Mouse (Mus musculus): ENCODE measurements around the gene Ddx54. TPM values are rescaled to one million over a fixed set of nuclear protein-coding genes. Genes with fewer than 3 reads are reported as not detected.

The Ddx54 gene
- polyA plus RNA-seq, 1 experiment = 49.9 TPM

GRCm38 (mm10) chr5:120627515-120628300 is 15.2 kb downstream of the Ddx54 start:
- no peak for TF ChIP-seq CTCF (IDR thresholded peaks at IDR 0.05; ENCODE audit: low read depth, low read length)
- no peak for TF ChIP-seq POLR2A (IDR thresholded peaks at IDR 0.05; ENCODE audit: insufficient read depth, low read length)
- TF ChIP-seq EP300 (IDR thresholded peaks at IDR 0.05; ENCODE audit: insufficient read depth, low read depth, low read length) = no peak
- Histone ChIP-seq H3K36me3 (ENCODE audit: control insufficient read depth, insufficient read depth, low read length, poor library complexity, severe bottlenecking) (peaks cover 16% of the 10 kb centered on the region), H3K27me3 (ENCODE audit: control insufficient read depth, insufficient read depth, low read length, poor library complexity, severe bottlenecking) (no peaks in the 10 kb centered on the region), H3K27ac (ENCODE audit: insufficient read depth, low read length) (no peak overlapping the region), H3K9me3 (replicated peaks; ENCODE audit: control insufficient read depth, insufficient read depth, low read length, poor library complexity, severe bottlenecking) (no peaks in the 10 kb centered on the region), H3K9ac (ENCODE audit: low read depth, poor library complexity, severe bottlenecking) (no peak overlapping the region), H3K4me1 (ENCODE audit: control insufficient read depth, insufficient read depth, low read length) (no peaks in the 10 kb centered on the region), H3K4me3 (ENCODE audit: low read depth, low read length) (no peak overlapping the region)

- TF ChIP-seq POLR2A (IDR thresholded peaks at IDR 0.05; ENCODE audit: insufficient read depth, low read length) (no peak), CTCF (IDR thresholded peaks at IDR 0.05; ENCODE audit: low read depth, low read length) (no peak), EP300 (IDR thresholded peaks at IDR 0.05; ENCODE audit: insufficient read depth, low read depth, low read length) (no peak)
- Histone ChIP-seq H3K27me3 (ENCODE audit: control insufficient read depth, insufficient read depth, low read length, poor library complexity, severe bottlenecking) (no peaks in the 10 kb centered on the region), H3K36me3 (ENCODE audit: control insufficient read depth, insufficient read depth, low read length, poor library complexity, severe bottlenecking) (peaks cover 14% of the 10 kb centered on the region), H3K27ac (ENCODE audit: insufficient read depth, low read length) (no peak overlapping the region), H3K4me1 (ENCODE audit: control insufficient read depth, insufficient read depth, low read length) (no peaks in the 10 kb centered on the region), H3K9me3 (replicated peaks; ENCODE audit: control insufficient read depth, insufficient read depth, low read length, poor library complexity, severe bottlenecking) (no peaks in the 10 kb centered on the region), H3K4me3 (ENCODE audit: low read depth, low read length) (no peak overlapping the region), H3K9ac (ENCODE audit: low read depth, poor library complexity, severe bottlenecking) (no peak overlapping the region)
Measured at GRCm38 (mm10) chr5:120628624-120629023, 16.1 kb downstream of the Ddx54 start.

DNA sequence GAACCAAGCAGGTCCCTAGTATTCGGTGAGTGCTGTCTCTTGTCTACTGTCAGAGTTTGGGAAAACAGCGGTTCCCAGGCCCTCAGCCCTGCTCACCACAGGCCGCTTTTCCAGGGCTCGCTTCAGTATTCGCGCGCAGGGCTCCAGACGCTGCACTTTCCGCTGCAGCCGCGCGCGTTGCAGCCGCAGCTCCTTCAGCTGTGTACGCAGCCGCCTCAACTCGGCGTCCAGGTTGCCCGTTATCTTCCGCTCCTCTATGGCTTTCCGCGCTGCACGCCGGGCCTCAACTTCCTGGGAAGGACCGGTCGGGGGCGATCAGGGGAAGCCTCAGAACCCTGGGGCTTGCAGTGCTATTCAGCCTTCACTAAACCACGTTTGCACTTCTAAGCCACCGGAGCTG is 18.6 kb downstream of the Ddx54 start:
- Histone ChIP-seq H3K4me1 (ENCODE audit: control insufficient read depth, insufficient read depth, low read length) (no peaks in the 10 kb centered on the region), H3K9me3 (replicated peaks; ENCODE audit: control insufficient read depth, insufficient read depth, low read length, poor library complexity, severe bottlenecking) (no peaks in the 10 kb centered on the region), H3K27ac (ENCODE audit: insufficient read depth, low read length) (no peak overlapping the region), H3K27me3 (ENCODE audit: control insufficient read depth, insufficient read depth, low read length, poor library complexity, severe bottlenecking) (no peaks in the 10 kb centered on the region), H3K9ac (ENCODE audit: low read depth, poor library complexity, severe bottlenecking) (no peak overlapping the region), H3K4me3 (ENCODE audit: low read depth, low read length) (peak overlapping the region; percentile 3; the same call in 1 of the 2 replicates), H3K36me3 (ENCODE audit: control insufficient read depth, insufficient read depth, low read length, poor library complexity, severe bottlenecking) (peaks cover 2% of the 10 kb centered on the region; the same call in 1 of the 2 replicates)
- TF ChIP-seq CTCF (IDR thresholded peaks at IDR 0.05; ENCODE audit: low read depth, low read length) = no peak
- no peak for TF ChIP-seq POLR2A (IDR thresholded peaks at IDR 0.05; ENCODE audit: insufficient read depth, low read length)
- no peak for TF ChIP-seq EP300 (IDR thresholded peaks at IDR 0.05; ENCODE audit: insufficient read depth, low read depth, low read length)

- peak; percentile 37 for TF ChIP-seq CTCF (IDR thresholded peaks at IDR 0.05; ENCODE audit: low read depth, low read length)
- no peak for TF ChIP-seq EP300 (IDR thresholded peaks at IDR 0.05; ENCODE audit: insufficient read depth, low read depth, low read length)
- no peaks in the 10 kb centered on the region for H3K4me1 ChIP-seq (ENCODE audit: control insufficient read depth, insufficient read depth, low read length)
- H3K36me3 ChIP-seq (ENCODE audit: control insufficient read depth, insufficient read depth, low read length, poor library complexity, severe bottlenecking) = peaks cover 2% of the 10 kb centered on the region; the same call in 1 of the 2 replicates
- H3K4me3 ChIP-seq (ENCODE audit: low read depth, low read length) = no peak overlapping the region
- H3K27me3 ChIP-seq (ENCODE audit: control insufficient read depth, insufficient read depth, low read length, poor library complexity, severe bottlenecking) = no peaks in the 10 kb centered on the region
- H3K9me3 ChIP-seq (replicated peaks; ENCODE audit: control insufficient read depth, insufficient read depth, low read length, poor library complexity, severe bottlenecking) = no peaks in the 10 kb centered on the region
- H3K27ac ChIP-seq (ENCODE audit: insufficient read depth, low read length) = no peak overlapping the region
- no peak overlapping the region for H3K9ac ChIP-seq (ENCODE audit: low read depth, poor library complexity, severe bottlenecking)
Measured at GRCm38 (mm10) chr5:120631892-120632291, 19.4 kb downstream of the Ddx54 start.

DNA sequence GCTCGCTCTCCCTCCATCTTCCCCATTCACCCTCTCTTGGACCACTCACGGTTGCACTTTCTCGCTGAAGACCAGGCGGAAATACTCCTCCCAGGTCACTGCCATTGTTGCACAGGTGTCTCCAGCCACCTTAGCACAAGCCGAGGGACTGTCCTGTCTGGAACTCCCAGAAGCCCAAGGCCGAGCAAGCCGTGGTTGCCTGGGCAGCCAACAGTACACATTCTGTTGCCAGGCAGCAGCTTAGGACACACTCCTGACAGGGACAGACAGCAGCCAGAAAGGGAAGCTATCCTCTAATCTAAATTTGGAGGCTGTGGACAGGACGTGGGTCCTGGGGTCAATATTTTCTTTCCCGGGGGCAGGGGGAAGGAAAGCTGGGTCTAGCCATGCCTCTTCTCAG is 21.6 kb downstream of the Ddx54 start, which contains the start of gene Cfap73:
Cfap73 (minus strand) TSS at position 105 of the 400 bp plus-strand sequence.
- TF ChIP-seq EP300 (IDR thresholded peaks at IDR 0.05; ENCODE audit: insufficient read depth, low read depth, low read length) (no peak), CTCF (IDR thresholded peaks at IDR 0.05; ENCODE audit: low read depth, low read length) (no peak), POLR2A (IDR thresholded peaks at IDR 0.05; ENCODE audit: insufficient read depth, low read length) (no peak)
- H3K27me3 ChIP-seq (ENCODE audit: control insufficient read depth, insufficient read depth, low read length, poor library complexity, severe bottlenecking) = no peaks in the 10 kb centered on the region
- H3K9ac ChIP-seq (ENCODE audit: low read depth, poor library complexity, severe bottlenecking) = no peak within 1 kb of the TSS
- no peaks in the 10 kb centered on the region for H3K9me3 ChIP-seq (replicated peaks; ENCODE audit: control insufficient read depth, insufficient read depth, low read length, poor library complexity, severe bottlenecking)
- no peak within 1 kb of the TSS for H3K27ac ChIP-seq (ENCODE audit: insufficient read depth, low read length)
- H3K36me3 ChIP-seq (ENCODE audit: control insufficient read depth, insufficient read depth, low read length, poor library complexity, severe bottlenecking) = no peaks in the 10 kb centered on the region
- H3K4me3 ChIP-seq (ENCODE audit: low read depth, low read length) = no peak within 1 kb of the TSS
- H3K4me1 ChIP-seq (ENCODE audit: control insufficient read depth, insufficient read depth, low read length) = no peaks in the 10 kb centered on the region

GRCm38 (mm10) chr5:120634860-120635259 is 22.3 kb downstream of the Ddx54 start:
- Histone ChIP-seq H3K27ac (ENCODE audit: insufficient read depth, low read length) (no peak overlapping the region), H3K27me3 (ENCODE audit: control insufficient read depth, insufficient read depth, low read length, poor library complexity, severe bottlenecking) (no peaks in the 10 kb centered on the region), H3K4me1 (ENCODE audit: control insufficient read depth, insufficient read depth, low read length) (no peaks in the 10 kb centered on the region), H3K9me3 (replicated peaks; ENCODE audit: control insufficient read depth, insufficient read depth, low read length, poor library complexity, severe bottlenecking) (no peaks in the 10 kb centered on the region), H3K36me3 (ENCODE audit: control insufficient read depth, insufficient read depth, low read length, poor library complexity, severe bottlenecking) (no peaks in the 10 kb centered on the region), H3K9ac (ENCODE audit: low read depth, poor library complexity, severe bottlenecking) (no peak overlapping the region), H3K4me3 (ENCODE audit: low read depth, low read length) (no peak overlapping the region)
- TF ChIP-seq EP300 (IDR thresholded peaks at IDR 0.05; ENCODE audit: insufficient read depth, low read depth, low read length) = no peak
- TF ChIP-seq CTCF (IDR thresholded peaks at IDR 0.05; ENCODE audit: low read depth, low read length) = no peak
- TF ChIP-seq POLR2A (IDR thresholded peaks at IDR 0.05; ENCODE audit: insufficient read depth, low read length) = no peak

Measured in ES-Bruce4 (cell line).